7 mouse cellular contexts compared by ENCODE assay signal in the genomic region with DNA sequence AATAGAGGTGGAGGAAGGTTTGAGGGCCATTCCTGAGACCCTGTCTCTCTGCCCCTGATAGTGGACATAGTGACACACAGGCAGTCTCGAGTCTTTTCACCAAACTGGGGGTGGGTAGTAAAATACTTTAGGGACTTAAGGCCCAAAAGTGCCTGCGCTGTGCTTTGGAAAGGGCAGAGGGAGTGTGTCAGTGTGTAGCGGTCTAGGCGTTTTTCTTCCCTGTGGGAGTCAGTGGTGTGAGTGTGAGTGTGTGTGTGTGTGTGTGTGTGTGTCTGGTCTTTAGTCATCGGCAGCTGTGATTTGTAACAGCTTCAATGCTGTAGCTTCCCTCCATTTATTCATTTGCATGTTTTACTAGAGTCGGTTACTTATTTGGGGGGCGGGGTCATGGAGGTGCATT. TPM values are rescaled to one million over a fixed set of nuclear protein-coding genes. Genes with fewer than 3 reads are reported as not detected.
DNase-seq lines count a peak whose midpoint lies in the region; ATAC-seq and TF ChIP-seq lines count a peak whose summit lies in the region.

No protein-coding gene starts in this region.

- peak; percentile 55 for DNase-seq in lung, postnatal 0 days (ENCODE audit: low spot score)
- DNase-seq in lung, postnatal 4 days: no peak
- no peak for DNase-seq in liver, embryonic 13.5 days
- no peak for DNase-seq in frontal cortex, postnatal 25 days (ENCODE audit: low spot score in 2 of 2)
- no peak for DNase-seq in cerebellum, adult 18-20 months
- DNase-seq in cerebellum, adult 9-10 months: no peak

- no peaks in the 10 kb centered on the region for H3K36me3 ChIP-seq in lung, postnatal 0 days (ENCODE audit: insufficient read depth, low read length)
- no peaks in the 10 kb centered on the region for H3K36me3 ChIP-seq in forebrain, embryonic 16.5 days (ENCODE audit: control insufficient read depth, insufficient read depth)
- H3K36me3 ChIP-seq in liver, embryonic 13.5 days: no peaks in the 10 kb centered on the region

- H3K27ac ChIP-seq in lung, postnatal 0 days (ENCODE audit: low read length): peak overlapping the region; percentile 89
- H3K27ac ChIP-seq in forebrain, embryonic 16.5 days (ENCODE audit: low read length): no peak overlapping the region
- no peak overlapping the region for H3K27ac ChIP-seq in liver, embryonic 13.5 days

- TF ChIP-seq CTCF in lung, postnatal 0 days (IDR thresholded peaks at IDR 0.05): no peak

- no peak overlapping the region for H3K9ac ChIP-seq in lung, postnatal 0 days (replicated peaks; ENCODE audit: low read depth)
- H3K9ac ChIP-seq in forebrain, embryonic 16.5 days (replicated peaks; ENCODE audit: low read depth, low read length): no peak overlapping the region
- no peak overlapping the region for H3K9ac ChIP-seq in liver, embryonic 13.5 days

- H3K9me3 ChIP-seq in lung, postnatal 0 days (ENCODE audit: low read length): no peaks in the 10 kb centered on the region
- H3K9me3 ChIP-seq in forebrain, embryonic 16.5 days (ENCODE audit: control insufficient read depth, low read length): no peaks in the 10 kb centered on the region
- no peaks in the 10 kb centered on the region for H3K9me3 ChIP-seq in liver, embryonic 13.5 days (replicated peaks)

- peaks cover 8% of the 10 kb centered on the region; the same call in 1 of the 2 replicates for H3K4me1 ChIP-seq in lung, postnatal 0 days (ENCODE audit: insufficient read depth, low read depth, low read length)
- H3K4me1 ChIP-seq in forebrain, embryonic 16.5 days (replicated peaks; ENCODE audit: control insufficient read depth, insufficient read depth, low read length): peaks cover 27% of the 10 kb centered on the region
- H3K4me1 ChIP-seq in liver, embryonic 13.5 days (replicated peaks): peaks cover 41% of the 10 kb centered on the region

- no peaks in the 10 kb centered on the region for H3K27me3 ChIP-seq in lung, postnatal 0 days (replicated peaks; ENCODE audit: insufficient read depth, low read length)
- peaks cover 27% of the 10 kb centered on the region for H3K27me3 ChIP-seq in forebrain, embryonic 16.5 days (replicated peaks; ENCODE audit: control insufficient read depth, insufficient read depth, low read length)
- peaks cover 76% of the 10 kb centered on the region for H3K27me3 ChIP-seq in liver, embryonic 13.5 days

- no peak for TF ChIP-seq EP300 in lung, postnatal 0 days (IDR thresholded peaks at IDR 0.05)

- WGBS in lung, postnatal 0 days: 25% methylated on average over 7 of the region's 7 CpGs
- WGBS in forebrain, embryonic 16.5 days: 22% methylated on average over 7 of the region's 7 CpGs
- WGBS in liver, embryonic 13.5 days (ENCODE audit: insufficient replicate concordance): 34% methylated on average over 7 of the region's 7 CpGs

- peak overlapping the region; percentile 66; the same call in 1 of the 2 replicates for H3K4me3 ChIP-seq in lung, postnatal 0 days (ENCODE audit: low read depth, low read length)
- no peak overlapping the region; the same call in 1 of the 2 replicates for H3K4me3 ChIP-seq in forebrain, embryonic 16.5 days (replicated peaks; ENCODE audit: low read length)
- H3K4me3 ChIP-seq in liver, embryonic 13.5 days (replicated peaks): peak overlapping the region; percentile 57

- H3K4me2 ChIP-seq in lung, postnatal 0 days (replicated peaks; ENCODE audit: low read depth, low read length): peak overlapping the region; percentile 88
- peak overlapping the region; percentile 94; the same call in 1 of the 2 replicates for H3K4me2 ChIP-seq in forebrain, embryonic 16.5 days (ENCODE audit: low read length)
- peak overlapping the region; percentile 66 for H3K4me2 ChIP-seq in liver, embryonic 13.5 days

- peak; percentile 13; the same call in 1 of the 2 replicates for ATAC-seq in lung, postnatal 0 days
- ATAC-seq in forebrain, embryonic 16.5 days: no peak
- no peak for ATAC-seq in liver, embryonic 13.5 days (ENCODE audit: low read depth)

RNA-seq across cellular contexts. Expression of gene Tpm1, which starts 0.6 kb away (rescaled TPM):
- 695 and 781 TPM in 2 replicates for polyA plus RNA-seq in lung, postnatal 0 days (2015; fragmentation: Nextera tagmentation; extraction: Ambion mirVana)
- 120 and 127 TPM in 2 replicates for polyA plus RNA-seq in forebrain, embryonic 16.5 days (2015; fragmentation: Nextera tagmentation; extraction: Ambion mirVana)
- 168 and 198 TPM in 2 replicates for polyA plus RNA-seq in liver, embryonic 13.5 days (2015; fragmentation: Nextera tagmentation; extraction: Ambion mirVana)
